Mouse (Mus musculus): ENCODE measurements at regions not wholly inside any gene's neighbourhood (a gene's known extent, or its start where the extent isn't known, plus 50 kb on each side); places are given as distances from the start of the nearest gene placed in this dataset.

DNA sequence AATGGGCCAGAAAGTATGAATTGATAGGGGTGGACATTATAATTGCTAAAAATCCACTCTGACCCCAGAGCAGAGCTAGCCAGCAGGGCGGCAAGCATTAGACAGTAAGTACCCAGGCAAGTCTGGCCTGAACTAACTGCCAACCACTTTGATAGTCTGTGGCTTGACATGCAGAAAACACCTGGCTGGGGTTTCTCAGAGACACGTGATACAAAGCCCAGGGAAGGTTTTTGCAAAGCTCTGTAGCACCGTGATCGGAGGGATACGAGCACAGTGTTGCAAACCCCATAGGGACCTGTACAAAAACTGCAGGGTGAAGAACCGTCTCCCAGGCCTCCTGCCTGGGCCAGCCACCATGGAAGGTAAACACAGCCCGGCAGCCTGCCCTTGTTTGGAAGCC, 131.9 kb downstream of the Dad1 start:
- no peak for TF ChIP-seq CTCF (IDR thresholded peaks at IDR 0.05; ENCODE audit: low read depth)
- no peak for TF ChIP-seq EP300 (IDR thresholded peaks at IDR 0.05; ENCODE audit: low read depth)
